Mouse (Mus musculus): ENCODE data around the gene Gm10354.
"Not testable (repeated sequence)": the region's sequence is repeated elsewhere in the genome, so short reads cannot be mapped to it uniquely, and the experiment has no call there.

Gene Gm10354

GRCm38 (mm10) chr5:14978835-14979234 is at the start of gene Gm10354:
Gene Gm10354, minus strand, starts transcription at chr5:14978935.
- not testable (repeated sequence) for DNase-seq (ENCODE audit: low spot score in 2 of 2)

GRCm38 (mm10) chr5:15024316-15024715 is 45.6 kb upstream of the Gm10354 start:
- DNase-seq (ENCODE audit: low spot score in 2 of 2): not testable (repeated sequence)

GRCm38 (mm10) chr5:15020067-15020466 is 41.3 kb upstream of the Gm10354 start:
- DNase-seq (ENCODE audit: low spot score in 2 of 2): not testable (repeated sequence)

- DNase-seq (ENCODE audit: low spot score in 2 of 2): not testable (repeated sequence)
Measured at GRCm38 (mm10) chr5:15010639-15011582, 32.2 kb upstream of the Gm10354 start.

GRCm38 (mm10) chr5:15006907-15007306 is 28.2 kb upstream of the Gm10354 start:
- DNase-seq (ENCODE audit: low spot score in 2 of 2): not testable (repeated sequence)

GRCm38 (mm10) chr5:15006288-15006687 is 27.6 kb upstream of the Gm10354 start:
- DNase-seq (ENCODE audit: low spot score in 2 of 2): not testable (repeated sequence)

GRCm38 (mm10) chr5:15005584-15005983 is 26.8 kb upstream of the Gm10354 start:
- not testable (repeated sequence) for DNase-seq (ENCODE audit: low spot score in 2 of 2)

GRCm38 (mm10) chr5:15004569-15005562 is 26.1 kb upstream of the Gm10354 start:
- DNase-seq (ENCODE audit: low spot score in 2 of 2): not testable (repeated sequence)

- DNase-seq (ENCODE audit: low spot score in 2 of 2): not testable (repeated sequence)
Measured at GRCm38 (mm10) chr5:14998077-14998476, 19.3 kb upstream of the Gm10354 start.

GRCm38 (mm10) chr5:14997556-14997955 is 18.8 kb upstream of the Gm10354 start:
- DNase-seq (ENCODE audit: low spot score in 2 of 2): not testable (repeated sequence)

GRCm38 (mm10) chr5:14996670-14997249 is 18.0 kb upstream of the Gm10354 start:
- DNase-seq (ENCODE audit: low spot score in 2 of 2): not testable (repeated sequence)

GRCm38 (mm10) chr5:14994124-14994523 is 15.4 kb upstream of the Gm10354 start:
- DNase-seq (ENCODE audit: low spot score in 2 of 2): not testable (repeated sequence)

GRCm38 (mm10) chr5:14990375-14991158 is 11.8 kb upstream of the Gm10354 start:
- DNase-seq (ENCODE audit: low spot score in 2 of 2): not testable (repeated sequence)

GRCm38 (mm10) chr5:14986649-14987387 is 8.1 kb upstream of the Gm10354 start:
- DNase-seq (ENCODE audit: low spot score in 2 of 2): not testable (repeated sequence)

- not testable (repeated sequence) for DNase-seq (ENCODE audit: low spot score in 2 of 2)
Measured at GRCm38 (mm10) chr5:14977368-14977767, 1.4 kb downstream of the Gm10354 start.

GRCm38 (mm10) chr5:14975294-14975693 is 3.4 kb downstream of the Gm10354 start:
- not testable (repeated sequence) for DNase-seq (ENCODE audit: low spot score in 2 of 2)

- DNase-seq (ENCODE audit: low spot score in 2 of 2): not testable (repeated sequence)
Measured at GRCm38 (mm10) chr5:14972841-14973240, 5.9 kb downstream of the Gm10354 start.

- DNase-seq (ENCODE audit: low spot score in 2 of 2): peak in 1 of 2 experiments; percentile 25
Measured at GRCm38 (mm10) chr5:14963821-14964220, 14.9 kb downstream of the Gm10354 start.

GRCm38 (mm10) chr5:14961502-14961901 is 17.2 kb downstream of the Gm10354 start:
- not testable (repeated sequence) for DNase-seq (ENCODE audit: low spot score in 2 of 2)
